Mouse (Mus musculus) neutrophil, adult 59 days (primary cell): Measurements from ENCODE around the gene Klhl24. TPM values are rescaled to one million over a fixed set of nuclear protein-coding genes. Genes with fewer than 3 reads are reported as not detected.

Experiments used
- total RNA-seq, 2 experiments: library from RNA; stranded (reverse); gene quantifications; 1 replicate in 1 of 2; 2 replicates in 1 of 2; pipeline ENCODE4 v1.2.4; 2023

The Klhl24 gene
- total RNA-seq = 100 to 1,000 TPM; 106 to 119 TPM

DNA sequence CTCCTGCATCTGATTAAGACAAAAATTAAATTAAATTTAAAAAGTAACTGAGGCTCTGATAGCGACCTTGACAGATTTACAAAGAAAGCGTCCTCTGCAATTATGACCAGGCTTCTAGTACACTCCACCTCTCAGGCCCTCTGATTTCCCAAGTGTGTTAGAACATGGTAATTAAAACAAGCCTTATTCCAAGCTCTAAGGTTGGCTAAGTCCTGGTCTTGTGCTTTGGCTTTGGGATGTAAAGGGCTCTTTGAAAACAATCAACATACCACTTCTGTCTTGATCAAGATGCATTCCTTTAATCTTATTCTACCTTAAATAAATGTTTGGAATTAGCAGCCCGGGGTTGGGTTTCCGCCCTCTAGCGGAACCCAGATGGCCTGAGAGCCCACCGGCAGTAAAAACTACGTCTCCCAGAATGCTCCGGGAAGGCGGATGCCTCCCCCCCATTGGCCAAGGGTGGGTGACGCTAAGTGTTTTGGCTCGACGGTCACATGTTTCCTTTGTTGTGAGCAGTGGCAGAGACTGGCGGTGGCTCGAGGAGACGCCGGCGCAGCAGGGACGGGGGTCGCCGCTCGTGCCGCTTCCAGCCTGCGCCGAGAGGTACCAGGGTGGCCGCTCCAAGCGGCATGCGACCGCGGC lies at the start of gene Klhl24:
Gene Klhl24, plus strand, starts transcription at position 474 of the 642 bp plus-strand sequence.

DNA sequence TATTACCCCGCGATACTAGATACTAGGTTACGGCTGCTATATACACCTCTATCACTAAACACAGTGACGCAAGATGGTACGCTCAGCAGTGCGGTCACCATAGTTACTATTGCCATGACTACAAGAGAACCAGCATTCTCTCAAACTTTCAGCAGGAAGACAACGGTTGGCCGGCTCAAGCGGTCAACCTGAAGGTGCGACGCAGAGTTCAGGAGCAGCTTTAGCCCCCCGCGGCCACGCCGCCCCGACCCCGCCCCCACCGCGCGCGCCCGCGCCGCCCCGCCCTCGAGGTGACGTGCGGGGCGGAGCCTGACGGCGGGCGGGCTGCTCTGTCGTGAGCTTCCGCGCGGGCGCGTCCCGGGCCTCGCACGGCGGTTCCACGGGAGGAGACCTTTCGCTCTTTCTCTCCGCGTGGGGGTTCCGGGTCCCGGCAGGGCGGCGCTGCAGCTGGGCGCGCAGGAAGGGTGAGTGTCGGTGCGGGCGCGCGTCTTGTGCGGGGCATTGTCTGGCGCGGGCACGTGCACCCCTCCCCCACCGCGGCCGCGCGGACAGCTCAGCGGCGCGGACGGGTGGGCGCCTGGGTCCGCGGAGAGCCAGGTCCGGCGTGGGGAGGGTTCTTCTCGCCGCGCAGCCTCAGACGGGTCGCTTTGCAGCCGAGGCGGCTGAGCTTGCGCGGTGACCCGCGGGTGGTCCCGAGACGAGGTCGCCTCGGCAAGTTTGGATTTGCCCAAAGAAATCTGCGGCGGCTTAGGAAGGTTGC lies 43.6 kb downstream of the Klhl24 start, which contains the start of gene Yeats2:
Gene Yeats2, plus strand, starts transcription at position 292 of the 760 bp plus-strand sequence.

Other genes starting within 250 kb of the Klhl24 start
- 10 to 100 TPM; 78.8 to 82.6 TPM for gene Klhl6, start 114.5 kb upstream of the Klhl24 start, total RNA-seq
- 10 to 100 TPM; 27.2 to 27.3 TPM for gene Yeats2, start 43.5 kb downstream of the Klhl24 start, total RNA-seq
- gene Map6d1, start 143.8 kb downstream of the Klhl24 start, total RNA-seq = not detected
- gene Parl, start 204.8 kb downstream of the Klhl24 start, total RNA-seq = 10 to 100 TPM; 51.1 to 79.0 TPM
- gene Cyp2ab1, start 227.9 kb downstream of the Klhl24 start, total RNA-seq = 1 to 10 TPM; 4.7 to 5.0 TPM